Comparison of ENCODE assay signal across 8 mouse cellular contexts in the genomic region with DNA sequence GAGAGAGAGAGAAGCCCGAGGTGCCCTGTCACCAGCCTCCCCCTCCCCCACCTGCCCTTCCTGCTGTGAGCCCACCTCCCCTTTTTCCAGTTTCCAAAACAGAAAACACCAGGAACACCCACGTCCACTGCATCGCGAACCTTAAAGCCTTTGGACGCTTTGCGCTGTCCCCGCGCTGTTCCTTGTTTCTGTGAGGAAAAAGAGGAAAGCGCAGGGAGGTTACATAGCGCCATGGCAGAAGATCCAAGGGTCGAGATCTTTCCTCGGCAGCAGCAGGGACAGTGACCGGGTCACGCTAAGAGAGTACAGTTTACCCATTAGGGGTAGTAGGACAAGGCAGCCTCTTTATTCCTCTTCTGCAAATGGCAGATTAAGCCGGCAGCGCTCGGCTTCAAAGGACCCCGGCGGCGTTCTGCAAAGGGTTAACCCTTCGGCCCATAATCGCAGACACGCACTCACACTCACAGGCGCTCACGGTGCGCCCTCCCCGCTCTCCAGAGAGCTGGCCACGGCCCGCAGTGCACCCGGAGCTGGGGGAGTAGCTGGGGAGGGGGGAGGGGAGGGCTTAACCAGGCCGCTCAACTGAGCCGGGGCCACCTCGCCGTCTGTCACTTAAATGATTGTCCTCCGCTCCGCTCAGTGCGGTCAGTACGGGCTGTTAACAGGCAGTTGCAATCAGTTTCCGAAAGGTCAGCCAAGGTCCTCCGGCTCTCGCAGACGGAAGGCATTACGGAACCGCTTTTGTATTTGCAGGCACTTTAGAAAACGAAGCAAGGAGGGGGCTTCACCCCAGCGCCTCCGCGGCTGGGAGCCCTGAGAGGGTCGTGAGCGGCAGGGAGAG. TPM values are rescaled to one million over a fixed set of nuclear protein-coding genes. Genes with fewer than 3 reads are reported as not detected.
DNase-seq lines count a peak whose midpoint lies in the region; ATAC-seq and TF ChIP-seq lines count a peak whose summit lies in the region.

No protein-coding gene starts in this region.

- no peaks in the 10 kb centered on the region for H3K36me3 ChIP-seq in testis, adult 2 months (ENCODE audit: control insufficient read depth, insufficient read depth, low read length)
- H3K36me3 ChIP-seq in embryonic facial prominence, embryonic 15.5 days, result no peaks in the 10 kb centered on the region
- H3K36me3 ChIP-seq in hindbrain, embryonic 10.5 days, result no peaks in the 10 kb centered on the region
- H3K36me3 ChIP-seq in liver, embryonic 11.5 days (ENCODE audit: control insufficient read depth, insufficient read depth, low read length), result no peaks in the 10 kb centered on the region
- H3K36me3 ChIP-seq in myocyte (ENCODE audit: control insufficient read depth, insufficient read depth), result no peaks in the 10 kb centered on the region

- 3% methylated on average over 46 of the region's 50 CpGs for WGBS in embryonic facial prominence, embryonic 15.5 days
- under 1% methylated on average over 50 of the region's 50 CpGs for WGBS in hindbrain, embryonic 10.5 days
- WGBS in liver, embryonic 11.5 days, result 2% methylated on average over 50 of the region's 50 CpGs

- no peak for TF ChIP-seq POLR2A in testis, adult 2 months (IDR thresholded peaks at IDR 0.05; ENCODE audit: control insufficient read depth, low read depth, low read length)
- TF ChIP-seq POLR2A in myocyte (IDR thresholded peaks at IDR 0.05; ENCODE audit: insufficient read length, low read depth), result no peak

- DNase-seq in testis, postnatal 10 days (ENCODE audit: low spot score), result no peak
- peak; percentile 74 for DNase-seq in hindbrain, embryonic 10.5 days (ENCODE audit: low spot score)
- no peak for DNase-seq in liver, embryonic 11.5 days (ENCODE audit: low spot score)
- DNase-seq in c-Kit-positive CD71-positive TER-119-positive erythroid progenitor cells, embryonic 14.5 days (ENCODE audit: low spot score), result no peak
- no peak for DNase-seq in left cerebral cortex, adult 9 months (ENCODE audit: low spot score in 2 of 2)

- no peaks in the 10 kb centered on the region for H3K9me3 ChIP-seq in embryonic facial prominence, embryonic 15.5 days (replicated peaks)
- no peaks in the 10 kb centered on the region for H3K9me3 ChIP-seq in hindbrain, embryonic 10.5 days
- no peaks in the 10 kb centered on the region for H3K9me3 ChIP-seq in liver, embryonic 11.5 days (ENCODE audit: control insufficient read depth, low read length)

- H3K27ac ChIP-seq in testis, adult 2 months (ENCODE audit: control insufficient read depth, insufficient read depth, low read depth, low read length), result no peak overlapping the region
- H3K27ac ChIP-seq in embryonic facial prominence, embryonic 15.5 days (replicated peaks), result peak overlapping the region; percentile 72; the same call in 1 of the 2 replicates
- peak overlapping the region; percentile 90 for H3K27ac ChIP-seq in hindbrain, embryonic 10.5 days
- H3K27ac ChIP-seq in liver, embryonic 11.5 days (ENCODE audit: low read depth, low read length), result peak overlapping the region; percentile 38; the same call in 1 of the 2 replicates

- peak overlapping the region; percentile 45 for H3K4me3 ChIP-seq in testis, adult 2 months (ENCODE audit: control insufficient read depth, low read depth, low read length)
- H3K4me3 ChIP-seq in embryonic facial prominence, embryonic 15.5 days (replicated peaks), result peak overlapping the region; percentile 41
- H3K4me3 ChIP-seq in hindbrain, embryonic 10.5 days, result peak overlapping the region; percentile 50
- peak overlapping the region; percentile 43 for H3K4me3 ChIP-seq in liver, embryonic 11.5 days (ENCODE audit: low read depth, low read length)
- H3K4me3 ChIP-seq in myocyte, result peak overlapping the region; percentile 28

- H3ac ChIP-seq in myocyte (ENCODE audit: control insufficient read depth, insufficient read length), result no peak overlapping the region

- ATAC-seq in embryonic facial prominence, embryonic 15.5 days (ENCODE audit: insufficient number of reproducible peaks, low FRiP score, low TSS enrichment, low read depth), result no peak
- ATAC-seq in liver, embryonic 11.5 days (replicated peaks; ENCODE audit: low FRiP score), result no peak

- peaks cover 35% of the 10 kb centered on the region for H3K4me1 ChIP-seq in testis, adult 2 months (ENCODE audit: control insufficient read depth, insufficient read depth, low read length)
- peaks cover 38% of the 10 kb centered on the region for H3K4me1 ChIP-seq in embryonic facial prominence, embryonic 15.5 days
- H3K4me1 ChIP-seq in hindbrain, embryonic 10.5 days (replicated peaks), result peaks cover 74% of the 10 kb centered on the region
- H3K4me1 ChIP-seq in liver, embryonic 11.5 days (replicated peaks; ENCODE audit: control insufficient read depth, insufficient read depth, low read length), result peaks cover 9% of the 10 kb centered on the region

- H3K4me2 ChIP-seq in embryonic facial prominence, embryonic 15.5 days (replicated peaks), result peak overlapping the region; percentile 71
- peak overlapping the region; percentile 80 for H3K4me2 ChIP-seq in liver, embryonic 11.5 days
- peak overlapping the region; percentile 85 for H3K4me2 ChIP-seq in myocyte (ENCODE audit: low read depth)

- no peak overlapping the region for H3K9ac ChIP-seq in embryonic facial prominence, embryonic 15.5 days
- peak overlapping the region; percentile 52 for H3K9ac ChIP-seq in liver, embryonic 11.5 days (ENCODE audit: low read depth, low read length)

- no peaks in the 10 kb centered on the region for H3K79me2 ChIP-seq in myocyte (ENCODE audit: control insufficient read depth, insufficient read depth)

- TF ChIP-seq CTCF in testis, adult 2 months (IDR thresholded peaks at IDR 0.05; ENCODE audit: control insufficient read depth, insufficient read depth, insufficient replicate concordance, low read depth, low read length), result no peak

- no peaks in the 10 kb centered on the region for H3K27me3 ChIP-seq in testis, adult 2 months (ENCODE audit: control insufficient read depth, insufficient read depth, low read length)
- peaks cover 71% of the 10 kb centered on the region for H3K27me3 ChIP-seq in embryonic facial prominence, embryonic 15.5 days
- H3K27me3 ChIP-seq in hindbrain, embryonic 10.5 days (ENCODE audit: insufficient read depth, poor library complexity, severe bottlenecking), result peaks cover 100% of the 10 kb centered on the region
- H3K27me3 ChIP-seq in liver, embryonic 11.5 days (replicated peaks; ENCODE audit: control insufficient read depth, insufficient read depth, low read length), result peaks cover 93% of the 10 kb centered on the region
- no peaks in the 10 kb centered on the region for H3K27me3 ChIP-seq in myocyte (ENCODE audit: control insufficient read depth, insufficient read depth, insufficient read length)

TF ChIP-seq in myocyte, 11 proteins besides CTCF, POLR2A, EP300 and RAD21:
- TF ChIP-seq MAX (IDR thresholded peaks at IDR 0.05; ENCODE audit: low read depth), result no peak
- TF ChIP-seq SRF (IDR thresholded peaks at IDR 0.05; ENCODE audit: control insufficient read depth, insufficient read length, low read depth), result no peak
- no peak for TF ChIP-seq POLR2AphosphoS2 (IDR thresholded peaks at IDR 0.05; ENCODE audit: insufficient read length, low read depth)
- TF ChIP-seq CEBPB (IDR thresholded peaks at IDR 0.05; ENCODE audit: insufficient read depth, poor library complexity, severe bottlenecking), result no peak
- no peak for TF ChIP-seq REST (IDR thresholded peaks at IDR 0.05; ENCODE audit: insufficient read depth, insufficient read length)
- no peak for TF ChIP-seq MYOG (IDR thresholded peaks at IDR 0.05; ENCODE audit: control insufficient read depth in 1 of 3, insufficient read depth in 1 of 3, insufficient read length in 2 of 3, low read depth in 2 of 3)

RNA-seq across cellular contexts. Expression of gene Bcor, which starts 23.7 kb away (rescaled TPM):
- polyA plus RNA-seq in testis, adult 2 months (2012; rRNA removed), result 0.65 and 0.72 TPM in 2 replicates
- 13.9 and 14.5 TPM in 2 replicates for polyA plus RNA-seq in embryonic facial prominence, embryonic 15.5 days (2015; fragmentation: Nextera tagmentation; extraction: Ambion mirVana)
- polyA plus RNA-seq in hindbrain, embryonic 10.5 days (2016; fragmentation: Nextera tagmentation; extraction: Ambion mirVana), result 20.0 and 20.7 TPM in 2 replicates
- polyA plus RNA-seq in liver, embryonic 11.5 days (2014; fragmentation: Nextera tagmentation; extraction: Ambion mirVana), result 14.5 and 14.8 TPM in 2 replicates
- 12.1 TPM for polyA plus RNA-seq in myocyte (2012; fragmentation: generic; extraction: Trizol)
